Mouse (Mus musculus): ENCODE data around the gene Brinp2.

- no peak for TF ChIP-seq POLR2A (IDR thresholded peaks at IDR 0.05; ENCODE audit: extremely low read depth, insufficient read depth, low read length)
- TF ChIP-seq CTCF (IDR thresholded peaks at IDR 0.05; ENCODE audit: low read depth, low read length), result no peak
Observed at GRCm38 (mm10) chr1:158295270-158295669, 60.9 kb downstream of the Brinp2 start.

All from liver, adult 2 months (tissue).